Mouse (Mus musculus) cerebellum, adult 18-20 months (tissue): Measurements from ENCODE around the gene Asap3.
A peak's percentile ranks its signal among the peaks of the same experiment; 100 is the strongest.

ENCODE experiments used
- DNase-seq, 2 experiments: peaks; one replicate each; pipeline ENCODE4 v3.0.0; 2021

Gene Asap3

GRCm38 (mm10) chr4:136224240-136224559 is 18.0 kb downstream of the Asap3 start:
- DNase-seq, result no peak

GRCm38 (mm10) chr4:136224677-136225460 is 18.7 kb downstream of the Asap3 start:
- no peak for DNase-seq

- no peak for DNase-seq
Measured at GRCm38 (mm10) chr4:136227408-136227807, 21.2 kb downstream of the Asap3 start.

GRCm38 (mm10) chr4:136228640-136229039 is 22.5 kb downstream of the Asap3 start:
- no peak for DNase-seq

- no peak for DNase-seq
Measured at GRCm38 (mm10) chr4:136238669-136239068, 32.5 kb downstream of the Asap3 start.

GRCm38 (mm10) chr4:136239111-136239510 is 32.9 kb downstream of the Asap3 start:
- no peak for DNase-seq

GRCm38 (mm10) chr4:136239622-136240021 is 33.5 kb downstream of the Asap3 start:
- DNase-seq, result peak; percentile 78 to 82

GRCm38 (mm10) chr4:136240123-136240522 is 34.0 kb downstream of the Asap3 start:
- DNase-seq, result peak in 1 of 2 experiments; percentile 12

- no peak for DNase-seq
Measured at GRCm38 (mm10) chr4:136240955-136241354, 34.8 kb downstream of the Asap3 start.

- DNase-seq, result no peak
Measured at GRCm38 (mm10) chr4:136242065-136242703, 36.0 kb downstream of the Asap3 start.

- no peak for DNase-seq
Measured at GRCm38 (mm10) chr4:136242728-136243127, 36.6 kb downstream of the Asap3 start.

- no peak for DNase-seq
Measured at GRCm38 (mm10) chr4:136244208-136244607, 38.0 kb downstream of the Asap3 start.

GRCm38 (mm10) chr4:136245681-136246080 is 39.5 kb downstream of the Asap3 start:
- no peak for DNase-seq

- DNase-seq, result no peak
Measured at GRCm38 (mm10) chr4:136246568-136246969, 40.4 kb downstream of the Asap3 start.

GRCm38 (mm10) chr4:136247386-136247728 is 41.2 kb downstream of the Asap3 start:
- no peak for DNase-seq

GRCm38 (mm10) chr4:136247729-136248463 is 41.7 kb downstream of the Asap3 start, which contains the start of gene Tcea3:
Gene Tcea3 (plus strand): TSS chr4:136247729.
- no peak for DNase-seq

- no peak for DNase-seq
Measured at GRCm38 (mm10) chr4:136248464-136249331, 42.5 kb downstream of the Asap3 start.

GRCm38 (mm10) chr4:136249332-136249647 is 43.1 kb downstream of the Asap3 start:
- DNase-seq, result no peak

- DNase-seq, result no peak
Measured at GRCm38 (mm10) chr4:136249780-136250179, 43.6 kb downstream of the Asap3 start.

- no peak for DNase-seq
Measured at GRCm38 (mm10) chr4:136255919-136256318, 49.8 kb downstream of the Asap3 start.

- DNase-seq, result no peak
Measured at GRCm38 (mm10) chr4:136256696-136257095, 50.5 kb downstream of the Asap3 start.

- no peak for DNase-seq
Measured at GRCm38 (mm10) chr4:136259916-136260315, 53.8 kb downstream of the Asap3 start.
